Mouse (Mus musculus) adrenal gland, postnatal 14 days (tissue): Measurements from ENCODE around the gene Sec31a. TPM values are rescaled to one million over a fixed set of nuclear protein-coding genes. Genes with fewer than 3 reads are reported as not detected.

Source experiments
- total RNA-seq: library from RNA; stranded (reverse); gene quantifications from 2 replicates; pipeline ENCODE4 v1.2.3, GENCODE M21; 2021

Sec31a gene
- total RNA-seq, 1 experiment from 2014 or later, result 173 TPM

Other genes with a start within 250 kb of the Sec31a start
- gene Lin54, start 84.4 kb upstream of the Sec31a start, total RNA-seq, result 12.5 and 15.7 TPM in 2 replicates
- 61.9 and 63.4 TPM in 2 replicates for gene Cops4, start 102.1 kb upstream of the Sec31a start, total RNA-seq
- 9.2 and 10.8 TPM in 2 replicates for gene Plac8, start 156.0 kb upstream of the Sec31a start, total RNA-seq